Mouse (Mus musculus): ENCODE measurements around the gene Fancd2os. TPM values are rescaled to one million over a fixed set of nuclear protein-coding genes. Genes with fewer than 3 reads are reported as not detected.
A peak's percentile ranks its signal among the peaks of the same experiment; 100 is the strongest.

The Fancd2os gene
- not detected for total RNA-seq (2021)
- long read RNA-seq, experiment 1 = 0 reads
- long read RNA-seq, experiment 2 = 0 reads

DNA sequence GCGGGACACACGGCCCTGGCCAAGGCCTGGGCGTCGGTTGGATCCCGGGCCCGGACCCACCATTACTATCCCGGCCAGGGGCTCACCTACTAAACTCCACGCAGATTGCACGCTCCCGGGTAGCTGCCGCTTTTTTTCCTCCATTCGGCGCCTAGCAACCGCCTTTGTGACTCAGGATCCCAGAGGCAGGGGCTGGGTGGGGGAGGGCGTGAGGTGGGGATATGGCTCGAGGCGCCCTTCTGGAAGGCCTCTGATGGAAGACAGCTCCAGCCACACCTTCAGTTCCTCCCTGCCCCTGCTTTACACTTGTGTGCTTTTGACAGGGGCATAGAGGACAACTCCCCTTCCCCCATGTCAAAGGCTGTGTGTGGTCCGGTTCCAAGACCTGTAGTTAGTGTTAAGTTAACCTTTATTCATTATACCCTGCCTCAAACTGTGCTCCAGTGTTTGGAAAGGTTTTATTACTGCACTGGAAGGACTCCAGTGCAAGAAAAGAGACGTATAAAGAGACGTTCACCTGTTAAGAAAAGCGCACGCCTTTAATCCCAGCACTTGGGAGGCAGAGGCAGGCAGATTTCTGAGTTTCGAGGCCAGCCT, at the start of gene Fancd2os:
Gene Fancd2os (minus strand): TSS at position 173 of the 597 bp plus-strand sequence.
- intact Hi-C loops (cut with DNase I) = loop anchor here (5.0 kb wide), 1 partner anchor 68 kb away; the partner anchor contains the start of genes Emc3 and Fancd2
- DNase-seq (ENCODE audit: extremely low spot score in 1 of 2, low spot score in 2 of 2) = no peak
- Histone ChIP-seq H3K27ac (no peak within 1 kb of the TSS), H3K4me3 (no peak within 1 kb of the TSS)
- TF ChIP-seq CTCF (IDR thresholded peaks at IDR 0.05) = no peak

DNA sequence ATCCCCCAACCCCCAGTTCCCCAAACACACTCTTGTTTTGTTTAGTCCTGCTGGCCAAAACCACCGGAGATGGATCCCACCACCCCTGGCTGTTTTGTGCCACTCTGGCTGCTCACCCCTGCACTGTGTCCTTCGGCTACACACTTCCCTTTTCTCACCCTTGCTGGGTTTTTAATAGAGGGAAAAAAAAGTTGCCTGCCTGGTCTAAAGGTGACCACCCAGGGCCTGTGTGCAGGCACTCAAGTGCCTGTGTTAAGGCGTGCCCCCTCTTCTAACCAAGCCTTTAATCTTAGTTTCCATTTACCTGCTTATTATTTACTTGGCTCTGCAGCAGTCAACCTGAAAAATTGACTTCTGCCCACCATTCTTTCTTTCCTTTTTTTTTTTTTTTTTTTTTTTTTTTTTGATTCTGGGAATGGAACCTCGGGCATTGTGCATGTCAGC, 49.7 kb upstream of the Fancd2os start:
- H3K27ac ChIP-seq = peak overlapping the region; percentile 28; the same call in 1 of the 2 replicates
- intact Hi-C loops (cut with DNase I) = no loop called here
- DNase-seq (ENCODE audit: extremely low spot score in 1 of 2, low spot score in 2 of 2) = no peak
- no peak for TF ChIP-seq CTCF (IDR thresholded peaks at IDR 0.05)
- no peak overlapping the region for H3K4me3 ChIP-seq

DNA sequence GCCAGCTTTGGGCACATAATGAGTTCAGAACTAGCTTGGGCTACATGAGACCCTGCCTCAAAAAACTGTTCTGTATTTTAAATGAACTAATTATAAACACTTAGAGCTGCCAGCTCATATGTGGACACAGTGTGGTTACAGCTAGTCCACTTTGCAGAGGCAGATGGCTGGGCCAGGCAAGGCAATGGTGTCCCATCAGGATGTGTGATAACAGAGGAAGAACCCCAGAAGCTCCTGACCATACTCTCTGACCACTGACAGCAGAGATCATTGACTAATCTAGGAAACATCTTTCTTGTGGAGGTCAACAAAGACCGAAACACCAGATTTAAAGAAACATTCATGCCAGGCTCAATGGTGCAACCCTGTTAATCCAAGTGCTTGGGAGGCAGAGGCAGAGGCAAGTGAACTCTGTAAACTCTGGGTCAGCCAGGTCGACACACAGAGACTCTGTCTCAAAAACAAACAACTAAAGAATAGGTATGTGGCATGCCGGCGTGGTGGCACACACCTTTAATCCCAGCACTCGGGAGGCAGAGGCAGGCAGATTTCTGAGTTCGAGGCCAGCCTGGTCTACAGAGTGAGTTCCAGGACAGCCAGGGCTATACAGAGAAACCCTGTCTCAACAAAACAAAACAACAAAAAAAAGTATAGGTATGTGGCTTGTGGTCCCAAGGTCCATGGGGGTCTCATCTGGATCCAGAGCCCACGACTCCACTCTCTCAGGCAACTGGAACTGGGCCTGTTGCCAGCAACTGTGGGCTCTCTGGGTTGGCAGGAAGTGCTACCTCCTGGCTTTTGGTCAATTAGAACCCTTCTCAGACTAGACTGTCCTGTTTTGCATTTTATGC, 49.1 kb upstream of the Fancd2os start:
- TF ChIP-seq CTCF (IDR thresholded peaks at IDR 0.05) = no peak
- no peak overlapping the region; the same call in 1 of the 2 replicates for H3K27ac ChIP-seq
- DNase-seq (ENCODE audit: extremely low spot score in 1 of 2, low spot score in 2 of 2) = no peak
- no peak overlapping the region for H3K4me3 ChIP-seq
- intact Hi-C loops (cut with DNase I) = no loop called here

DNA sequence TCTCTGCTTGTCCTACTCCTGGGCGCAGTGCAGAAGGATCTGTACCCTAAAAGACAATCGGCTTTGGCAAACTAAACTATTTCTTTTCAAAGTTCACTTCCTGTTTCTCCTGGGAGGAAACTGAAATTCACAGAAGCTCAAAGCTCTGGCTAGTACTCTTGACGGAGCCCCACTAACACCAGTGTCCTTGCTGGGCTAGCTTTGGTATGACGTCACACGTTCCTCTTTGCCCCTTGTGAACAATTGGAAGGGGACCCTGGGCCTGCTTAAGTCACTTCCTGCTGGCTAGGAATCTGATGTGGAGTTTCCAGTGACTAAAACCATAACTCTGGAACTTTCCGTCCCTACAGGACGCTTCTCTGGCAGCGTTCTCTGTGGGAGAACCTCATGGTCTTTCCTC, 44.3 kb upstream of the Fancd2os start:
- no peak for TF ChIP-seq CTCF (IDR thresholded peaks at IDR 0.05)
- no peak for DNase-seq (ENCODE audit: extremely low spot score in 1 of 2, low spot score in 2 of 2)
- Histone ChIP-seq H3K27ac (peak overlapping the region; percentile 78), H3K4me3 (no peak overlapping the region)
- intact Hi-C loops (cut with DNase I) = no loop called here

DNA sequence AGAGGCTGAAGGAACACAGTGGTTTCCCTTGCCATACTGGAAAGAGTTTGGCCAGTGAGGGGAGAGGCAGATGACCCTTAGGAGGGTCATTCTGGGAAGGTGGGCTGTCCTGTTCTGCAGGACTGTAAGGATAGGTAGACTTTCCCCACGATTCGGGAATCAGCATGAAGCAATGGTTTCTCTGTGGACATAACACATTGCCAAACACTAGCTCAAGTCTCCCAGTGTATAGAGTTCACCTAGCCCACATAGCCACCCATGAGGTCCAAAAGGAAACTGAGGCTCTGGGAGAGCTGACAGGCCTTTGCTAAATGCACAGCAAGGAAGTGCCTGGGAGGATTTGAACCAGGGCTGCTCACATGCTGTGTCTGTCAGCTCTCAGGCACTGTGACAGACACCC, 43.5 kb upstream of the Fancd2os start:
- Histone ChIP-seq H3K27ac (peak overlapping the region; percentile 81), H3K4me3 (no peak overlapping the region)
- no peak for TF ChIP-seq CTCF (IDR thresholded peaks at IDR 0.05)
- intact Hi-C loops (cut with DNase I) = no loop called here
- DNase-seq (ENCODE audit: extremely low spot score in 1 of 2, low spot score in 2 of 2) = no peak

DNA sequence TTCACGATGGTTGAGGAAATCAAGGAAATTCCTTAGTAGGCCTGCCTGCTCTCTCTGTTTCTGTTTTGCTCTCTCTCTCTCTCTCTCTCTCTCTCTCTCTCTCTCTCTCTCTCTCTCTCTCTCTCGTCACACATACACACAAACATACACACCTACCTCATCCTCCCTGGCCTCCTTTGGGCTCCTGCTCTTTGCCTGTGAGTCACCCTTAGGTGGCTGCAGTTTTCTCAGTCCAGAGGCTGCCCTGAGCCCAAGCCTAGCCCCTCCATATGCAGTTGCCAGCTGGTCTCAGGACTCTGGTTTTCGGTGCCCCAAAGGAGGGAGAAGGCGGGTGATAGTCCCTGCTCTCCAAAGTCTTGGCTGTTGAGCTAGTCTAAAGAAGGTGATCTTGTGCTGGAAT, 42.5 kb upstream of the Fancd2os start:
- TF ChIP-seq CTCF (IDR thresholded peaks at IDR 0.05) = no peak
- Histone ChIP-seq H3K4me3 (no peak overlapping the region), H3K27ac (no peak overlapping the region; the same call in 1 of the 2 replicates)
- intact Hi-C loops (cut with DNase I) = no loop called here
- no peak for DNase-seq (ENCODE audit: extremely low spot score in 1 of 2, low spot score in 2 of 2)

DNA sequence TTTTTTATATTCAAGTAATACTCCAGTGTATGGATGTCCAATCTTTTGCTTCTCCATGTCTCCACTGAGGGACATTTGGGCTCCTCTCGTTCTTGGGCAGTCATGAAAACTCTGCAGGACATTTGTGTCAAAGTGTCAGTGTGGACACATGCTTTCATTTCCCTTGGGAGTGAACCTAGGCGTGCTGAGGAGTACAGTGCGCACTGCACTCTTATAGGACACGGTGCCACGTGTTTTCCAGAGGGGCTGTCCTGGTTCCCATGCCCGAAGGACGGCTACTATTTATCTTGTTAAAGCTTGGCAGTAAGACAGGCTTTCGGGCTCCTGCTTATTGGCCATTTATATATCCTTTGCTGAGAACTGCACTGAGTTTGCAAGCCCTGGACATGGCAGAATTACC, 42.1 kb upstream of the Fancd2os start:
- no peak overlapping the region for H3K4me3 ChIP-seq
- intact Hi-C loops (cut with DNase I) = no loop called here
- TF ChIP-seq CTCF (IDR thresholded peaks at IDR 0.05) = no peak
- no peak overlapping the region for H3K27ac ChIP-seq
- no peak for DNase-seq (ENCODE audit: extremely low spot score in 1 of 2, low spot score in 2 of 2)

DNA sequence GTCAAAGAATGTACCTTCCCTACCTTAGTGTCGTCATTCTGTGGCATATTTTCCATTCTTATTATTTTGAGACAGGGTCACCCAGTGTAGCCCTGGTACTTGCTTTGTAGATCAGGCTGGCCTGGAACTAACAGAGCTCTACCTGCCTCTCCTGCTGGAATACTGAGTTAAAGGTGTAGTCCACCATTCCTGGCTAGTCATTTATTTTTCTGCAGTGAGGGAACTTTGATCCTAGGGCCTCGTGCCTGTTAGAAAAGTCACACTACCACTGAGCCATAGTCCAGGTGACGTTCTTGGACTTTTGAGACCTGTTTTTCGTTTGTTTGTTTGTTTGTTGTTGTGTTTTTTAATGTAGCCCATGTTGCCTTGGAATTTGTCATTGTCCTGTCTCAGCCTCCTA, 38.7 kb upstream of the Fancd2os start:
- peak overlapping the region; percentile 66; the same call in 1 of the 2 replicates for H3K27ac ChIP-seq
- DNase-seq (ENCODE audit: extremely low spot score in 1 of 2, low spot score in 2 of 2) = no peak
- intact Hi-C loops (cut with DNase I) = loop anchor here (5.0 kb wide), 2 partner anchors 58 to 438 kb away; partner anchors contain the start of gene Tatdn2
- TF ChIP-seq CTCF (IDR thresholded peaks at IDR 0.05) = no peak
- peak overlapping the region; percentile 83 for H3K4me3 ChIP-seq

DNA sequence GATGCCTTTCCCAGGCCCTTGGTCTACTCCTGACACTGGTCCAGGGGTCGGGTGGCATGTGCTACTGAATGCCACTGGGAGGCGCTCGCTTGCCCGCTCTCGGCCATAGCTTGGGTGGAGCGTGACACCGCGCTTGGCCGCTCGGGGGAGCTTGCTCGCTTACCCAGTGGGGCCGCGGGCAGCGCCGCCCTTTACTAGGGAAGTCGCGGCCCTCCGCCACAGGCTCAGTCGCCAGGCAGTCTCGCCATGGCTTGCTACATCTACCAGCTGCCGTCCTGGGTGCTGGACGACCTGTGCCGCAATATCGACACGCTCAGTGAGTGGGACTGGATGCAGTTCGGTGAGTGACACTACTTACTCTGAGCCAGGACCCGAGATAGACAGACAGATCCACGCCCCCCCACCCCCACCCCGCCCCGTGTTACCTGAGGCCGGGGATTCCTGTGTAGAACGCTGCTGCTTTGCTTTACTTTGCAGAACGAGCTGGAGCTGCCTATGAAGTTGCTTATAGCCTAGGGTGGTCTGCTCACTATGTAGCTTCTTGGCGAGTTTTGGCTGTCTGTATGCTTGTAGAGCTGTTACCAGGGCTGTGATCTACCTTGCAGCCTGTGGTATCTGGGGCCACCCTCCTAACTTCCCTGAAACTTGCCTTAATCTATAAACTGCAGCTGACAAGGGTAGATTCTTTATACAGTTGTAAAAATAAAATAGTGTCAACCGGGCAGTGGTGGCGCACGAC, 38.0 kb upstream of the Fancd2os start, which contains the start of gene Irak2:
Gene Irak2 (plus strand): TSS at position 166 of the 739 bp plus-strand sequence.
- Histone ChIP-seq H3K27ac (peak within 1 kb of the TSS; percentile 66), H3K4me3 (peak within 1 kb of the TSS; percentile 83)
- intact Hi-C loops (cut with DNase I) = loop anchor here (1.0 to 5.0 kb wide), 3 partner anchors 43 to 439 kb away; partner anchors contain the start of gene Tatdn2
- peak; percentile 100 for TF ChIP-seq CTCF (IDR thresholded peaks at IDR 0.05)
- peak; percentile 93 to 96 for DNase-seq (ENCODE audit: extremely low spot score in 1 of 2, low spot score in 2 of 2)

DNA sequence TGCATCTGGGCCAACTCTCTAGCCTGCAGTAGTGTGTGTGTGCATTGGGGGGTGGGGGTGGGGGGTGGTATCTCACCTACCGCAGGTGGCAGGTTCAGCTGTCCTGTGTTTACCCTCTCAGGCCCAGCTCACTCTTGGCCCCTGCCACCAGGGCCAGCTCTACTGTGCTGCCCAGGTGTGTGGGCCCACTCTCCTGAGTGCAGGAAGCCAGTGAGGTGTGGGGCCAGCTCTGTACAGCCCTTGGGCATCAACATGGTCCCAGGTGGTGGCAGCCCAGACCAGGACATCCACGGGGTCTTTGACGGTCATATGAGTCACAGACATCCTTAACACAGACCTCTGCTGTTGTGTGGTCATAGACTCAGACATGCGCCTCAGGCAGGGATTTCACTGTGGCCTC, 32.3 kb upstream of the Fancd2os start:
- TF ChIP-seq CTCF (IDR thresholded peaks at IDR 0.05) = no peak
- intact Hi-C loops (cut with DNase I) = no loop called here
- no peak overlapping the region for H3K27ac ChIP-seq
- DNase-seq (ENCODE audit: extremely low spot score in 1 of 2, low spot score in 2 of 2) = no peak
- H3K4me3 ChIP-seq = no peak overlapping the region

DNA sequence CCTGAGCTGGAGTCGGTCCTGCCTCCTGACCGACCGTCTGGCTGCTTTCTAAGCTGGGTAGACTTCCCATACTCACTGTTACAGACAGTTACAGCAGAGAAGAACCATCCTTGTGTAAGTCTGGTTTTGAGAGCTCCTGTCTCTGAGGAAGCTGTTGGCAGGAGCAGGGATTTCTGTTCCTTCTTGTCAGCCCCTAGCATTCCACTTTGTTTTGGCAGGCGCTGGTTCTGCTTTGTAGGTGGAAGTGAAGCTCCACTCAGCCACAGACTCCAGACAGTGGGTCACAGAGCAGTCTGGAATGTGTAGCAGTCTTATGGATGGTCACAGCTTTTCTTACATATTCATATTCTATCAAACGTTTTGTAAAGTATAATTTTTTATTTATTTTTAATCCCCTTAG, 29.8 kb upstream of the Fancd2os start:
- Histone ChIP-seq H3K27ac (peak overlapping the region; percentile 55), H3K4me3 (no peak overlapping the region)
- intact Hi-C loops (cut with DNase I) = no loop called here
- no peak for DNase-seq (ENCODE audit: extremely low spot score in 1 of 2, low spot score in 2 of 2)
- no peak for TF ChIP-seq CTCF (IDR thresholded peaks at IDR 0.05)

Measured in left cerebral cortex, adult 2 months (tissue).